Mouse (Mus musculus) kidney, adult 2 months (tissue): Measurements from ENCODE around the gene Naa35. TPM values are rescaled to one million over a fixed set of nuclear protein-coding genes. Genes with fewer than 3 reads are reported as not detected.

Experiments
- DNase-seq: peaks from one replicate; pipeline ENCODE4 v3.0.0; 2021
- H3K27ac ChIP-seq: fragments of 200-500 bp; 2 replicates; pipeline ENCODE4 v1.5.1; 2012; ENCODE audit warnings: low read depth, low read length, control low read depth, inconsistent platforms; ENCODE audit not compliant: insufficient read depth
- H3K27me3 ChIP-seq: fragments of 200-500 bp; replicated peaks from 2 replicates; pipeline ENCODE4 v1.6.1; 2012; ENCODE audit warnings: mild to moderate bottlenecking, moderate library complexity, low read length, inconsistent platforms; ENCODE audit not compliant: control insufficient read depth, insufficient read depth
- H3K36me3 ChIP-seq: fragments of 200-500 bp; 2 replicates; pipeline ENCODE4 v1.6.1; 2012; ENCODE audit warnings: mild to moderate bottlenecking, moderate library complexity, low read length, inconsistent platforms; ENCODE audit not compliant: control insufficient read depth, insufficient read depth
- H3K4me1 ChIP-seq: fragments of 200-500 bp; 2 replicates; pipeline ENCODE4 v1.6.1; 2011; ENCODE audit warnings: low read length; ENCODE audit not compliant: control insufficient read depth, insufficient read depth
- H3K4me3 ChIP-seq: fragments of 200-500 bp; 2 replicates; pipeline ENCODE4 v1.5.1; 2011; ENCODE audit warnings: mild to moderate bottlenecking, low read depth, low read length, control low read depth; ENCODE audit not compliant: insufficient read depth
- CTCF ChIP-seq: fragments of 200-500 bp; conservative IDR thresholded peaks from 2 replicates; pipeline ENCODE4 v1.5.1; 2011; ENCODE audit warnings: low read depth, mild to moderate bottlenecking, control low read depth, low read length, moderate library complexity, mixed read lengths; ENCODE audit not compliant: insufficient read depth, insufficient read length
- POLR2A ChIP-seq: fragments of 200-500 bp; IDR thresholded peaks from one replicate; pipeline ENCODE4 v1.6.1; 2011; ENCODE audit warnings: low read depth, low read length, control low read depth
- WGBS: fragments of 180-500 bp; shearing (Covaris S2); methylation state at CpG from one replicate; pipeline ENCODE4 v1.1.7; 2018; 5-methylcytosine and 5-hydroxymethylcytosine counted together
- polyA plus RNA-seq: library from polyadenylated mRNA; depleted of rRNA; stranded (reverse); fragments of >200 nt; gene quantifications from 2 replicates; pipeline ENCODE4 v1.2.3, GENCODE M21; 2012

Gene Naa35
- polyA plus RNA-seq, 1 experiment: 24.0 TPM

GRCm38 (mm10) chr13:59603096-59603495 is 18.0 kb downstream of the Naa35 start:
- WGBS: 94% methylated on average over 5 of the region's 5 CpGs
- peaks cover 4% of the 10 kb centered on the region for H3K36me3 ChIP-seq
- H3K4me1 ChIP-seq: no peaks in the 10 kb centered on the region
- TF ChIP-seq POLR2A (no peak), CTCF (no peak)
- H3K4me3 ChIP-seq: no peak overlapping the region
- no peak overlapping the region for H3K27ac ChIP-seq
- no peak for DNase-seq
- H3K27me3 ChIP-seq: no peaks in the 10 kb centered on the region

GRCm38 (mm10) chr13:59604511-59604910 is 19.5 kb downstream of the Naa35 start:
- Histone ChIP-seq H3K4me3 (no peak overlapping the region), H3K36me3 (peaks cover 4% of the 10 kb centered on the region), H3K27ac (no peak overlapping the region), H3K27me3 (no peaks in the 10 kb centered on the region), H3K4me1 (no peaks in the 10 kb centered on the region)
- WGBS: 100% methylated on average over 1 of the region's 1 CpGs
- DNase-seq: no peak
- TF ChIP-seq CTCF: no peak
- TF ChIP-seq POLR2A: no peak

- Histone ChIP-seq H3K36me3 (peaks cover 4% of the 10 kb centered on the region), H3K27ac (no peak overlapping the region), H3K27me3 (no peaks in the 10 kb centered on the region), H3K4me1 (no peaks in the 10 kb centered on the region), H3K4me3 (no peak overlapping the region)
- 75% methylated on average over 10 of the region's 10 CpGs for WGBS
- DNase-seq: no peak
- TF ChIP-seq POLR2A: no peak
- TF ChIP-seq CTCF: no peak
These were observed 20.3 kb downstream of the Naa35 start for GRCm38 (mm10) chr13:59605221-59605922.

DNA sequence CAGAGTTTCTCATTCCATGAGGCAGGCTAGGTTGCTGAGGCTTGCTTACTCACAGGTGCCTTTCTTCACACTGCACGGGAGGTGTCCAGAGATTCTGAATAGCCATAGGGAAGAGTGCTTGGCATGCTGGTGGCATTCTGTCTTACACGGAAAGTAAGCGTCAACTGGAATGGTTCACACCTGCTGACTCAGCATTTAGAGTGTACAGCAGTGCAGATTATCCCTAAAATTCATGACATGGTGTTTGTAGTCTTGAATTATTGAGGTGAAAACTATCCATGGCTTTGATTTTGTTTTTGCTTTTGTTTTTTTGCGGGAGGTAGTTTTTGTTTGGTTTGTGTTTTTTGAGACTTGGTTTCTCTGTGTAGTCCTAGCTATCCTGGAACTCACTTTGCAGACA is 24.8 kb downstream of the Naa35 start:
- H3K27me3 ChIP-seq: no peaks in the 10 kb centered on the region
- H3K36me3 ChIP-seq: peaks cover 1% of the 10 kb centered on the region
- WGBS: 87% methylated on average over 4 of the region's 4 CpGs
- TF ChIP-seq POLR2A (no peak), CTCF (no peak)
- H3K27ac ChIP-seq: no peak overlapping the region
- DNase-seq: no peak
- no peak overlapping the region for H3K4me3 ChIP-seq
- H3K4me1 ChIP-seq: no peaks in the 10 kb centered on the region

DNA sequence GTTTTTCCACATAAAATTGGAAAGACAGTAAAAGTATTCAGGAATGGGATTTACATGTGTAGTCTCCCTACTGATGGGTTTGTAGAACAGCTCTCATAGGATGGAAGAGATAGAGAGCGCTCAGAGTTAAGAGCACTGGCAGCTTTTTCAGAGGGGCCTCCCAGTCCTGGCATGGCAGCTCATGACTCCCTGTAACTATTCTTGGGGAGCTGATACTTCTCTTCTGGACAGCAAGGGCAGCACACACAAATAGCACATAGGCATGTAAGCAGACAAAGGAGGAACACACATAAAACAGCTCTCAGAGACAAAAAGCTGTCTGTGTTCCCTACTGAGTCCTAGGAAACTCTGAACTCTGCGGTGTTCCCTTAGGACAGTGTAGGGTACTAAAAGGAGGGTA is 25.4 kb downstream of the Naa35 start:
- no peak overlapping the region for H3K4me3 ChIP-seq
- no peaks in the 10 kb centered on the region for H3K27me3 ChIP-seq
- TF ChIP-seq POLR2A: no peak
- no peak for TF ChIP-seq CTCF
- 99% methylated on average over 2 of the region's 2 CpGs for WGBS
- peaks cover 1% of the 10 kb centered on the region for H3K36me3 ChIP-seq
- H3K27ac ChIP-seq: no peak overlapping the region
- DNase-seq: no peak
- no peaks in the 10 kb centered on the region for H3K4me1 ChIP-seq

DNA sequence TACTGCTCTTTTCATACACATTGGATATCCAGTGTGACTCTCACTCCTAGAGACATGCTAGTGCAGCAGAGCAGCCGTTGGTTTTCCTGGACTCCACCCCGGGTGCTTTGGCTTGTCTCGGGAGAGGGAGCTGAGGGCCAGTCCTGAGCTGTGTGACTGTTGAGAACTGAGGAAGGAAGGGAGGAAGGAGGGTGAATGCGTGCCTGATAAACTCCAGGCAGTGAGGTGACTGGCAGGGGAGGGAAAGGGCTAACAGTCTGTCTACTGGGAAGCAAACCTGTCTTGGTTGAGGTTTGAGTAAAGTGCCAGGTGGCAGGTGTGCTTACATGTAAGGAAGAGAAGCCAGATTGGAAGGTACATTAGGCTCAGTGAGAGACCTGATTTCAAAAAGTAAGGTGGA is 28.8 kb downstream of the Naa35 start:
- Histone ChIP-seq H3K4me1 (no peaks in the 10 kb centered on the region), H3K36me3 (peaks cover 1% of the 10 kb centered on the region; the same call in 1 of the 2 replicates), H3K27ac (no peak overlapping the region), H3K4me3 (no peak overlapping the region), H3K27me3 (no peaks in the 10 kb centered on the region)
- TF ChIP-seq POLR2A (no peak), CTCF (no peak)
- 84% methylated on average over 4 of the region's 4 CpGs for WGBS
- DNase-seq: no peak

GRCm38 (mm10) chr13:59615152-59615551 is 30.1 kb downstream of the Naa35 start:
- WGBS: 94% methylated on average over 4 of the region's 4 CpGs
- peaks cover 1% of the 10 kb centered on the region; the same call in 1 of the 2 replicates for H3K36me3 ChIP-seq

More at GRCm38 (mm10) chr13:59615152-59615551, 30.1 kb downstream of the Naa35 start:
- Histone ChIP-seq H3K27ac (no peak overlapping the region), H3K27me3 (no peaks in the 10 kb centered on the region), H3K4me3 (no peak overlapping the region), H3K4me1 (no peaks in the 10 kb centered on the region)
- DNase-seq: no peak
- TF ChIP-seq POLR2A (no peak), CTCF (no peak)
